Mouse (Mus musculus) liver, embryonic 14.5 days (tissue): ENCODE results near the gene Dazap1. TPM values are rescaled to one million over a fixed set of nuclear protein-coding genes. Genes with fewer than 3 reads are reported as not detected.

ENCODE experiments used
- ATAC-seq: fragments of 200-750 bp; cut with Nextera tagmentation; 2 replicates; pipeline ENCODE4 v1.8.0; 2017; ENCODE audit warnings: moderate number of reproducible peaks, mild to moderate bottlenecking, moderate library complexity; ENCODE audit not compliant: insufficient read depth
- DNase-seq, 3 experiments: peaks; one replicate each; pipeline ENCODE4 v3.0.0-alpha.2; 2012 to 2013; ENCODE audit warnings: low read depth in 3 of 3, low spot score in 3 of 3
- H3K27ac ChIP-seq: fragments of 300-500 bp; sonication (generic); 2 replicates; pipeline ENCODE4 v1.5.1; 2014; ENCODE audit warnings: moderate library complexity, mild to moderate bottlenecking, control low read depth, inconsistent platforms
- H3K27me3 ChIP-seq: fragments of 300-500 bp; sonication (generic); 2 replicates; pipeline ENCODE4 v1.6.1; 2014; ENCODE audit warnings: mild to moderate bottlenecking, low read length, moderate library complexity; ENCODE audit not compliant: control insufficient read depth, insufficient read depth
- H3K36me3 ChIP-seq: fragments of 300-500 bp; sonication (generic); replicated peaks from 2 replicates; pipeline ENCODE4 v1.6.1; 2014; ENCODE audit warnings: low read depth; ENCODE audit not compliant: control insufficient read depth, insufficient read depth
- H3K4me1 ChIP-seq, 2 experiments: fragments of 200-500 bp in 1 of 2; fragments of 300-500 bp in 1 of 2; sonication (generic) in 1 of 2; replicated peaks; 2 replicates each; pipeline ENCODE4 v1.6.1; 2012 to 2014; ENCODE audit warnings: antibody characterized with exemption in 1 of 2, inconsistent platforms in 1 of 2, low read length in 1 of 2; ENCODE audit not compliant: control insufficient read depth in 2 of 2, insufficient read depth in 2 of 2
- H3K4me2 ChIP-seq: fragments of 300-500 bp; sonication (generic); 2 replicates; pipeline ENCODE4 v1.6.1; 2014; ENCODE audit warnings: low read depth, mild to moderate bottlenecking, control low read depth, moderate library complexity
- H3K4me3 ChIP-seq, 2 experiments: fragments of 200-500 bp in 1 of 2; fragments of 300-500 bp in 1 of 2; sonication (generic) in 1 of 2; 2 replicates each; pipeline ENCODE4 v1.5.1; 2012 to 2014; ENCODE audit warnings: low read depth in 2 of 2, low read length in 2 of 2, mild to moderate bottlenecking in 2 of 2, control low read depth in 1 of 2, inconsistent platforms in 1 of 2, moderate library complexity in 1 of 2; ENCODE audit not compliant: insufficient read depth in 1 of 2
- H3K9ac ChIP-seq: fragments of 300-500 bp; sonication (generic); replicated peaks from 2 replicates; pipeline ENCODE4 v1.6.1; 2014; ENCODE audit warnings: mild to moderate bottlenecking, control low read depth, moderate library complexity
- H3K9me3 ChIP-seq: fragments of 300-500 bp; sonication (generic); 2 replicates; pipeline ENCODE4 v1.6.1; 2016; ENCODE audit warnings: low read length, mixed read lengths; ENCODE audit not compliant: control insufficient read depth
- CTCF ChIP-seq: IDR thresholded peaks from 2 replicates; pipeline ENCODE4 v1.5.1; 2016; ENCODE audit warnings: antibody characterized with exemption, low read depth, control low read depth
- EP300 ChIP-seq: IDR thresholded peaks from 2 replicates; pipeline ENCODE4 v1.6.1; 2016; ENCODE audit warnings: antibody characterized with exemption, low read depth
- WGBS: fragments of 180-500 bp; shearing (Covaris S2); extraction: QIAGEN DNeasy Blood & Tissue Kit; methylation state at CpG from one replicate; pipeline ENCODE4 v1.1.7; 2014; ENCODE audit not compliant: insufficient replicate concordance; 5-methylcytosine and 5-hydroxymethylcytosine counted together
- polyA plus RNA-seq, 2 experiments: library from polyadenylated mRNA; depleted of rRNA in 1 of 2; stranded (reverse) in 1 of 2; unstranded in 1 of 2; fragments of >200 nt; fragmentation: Nextera tagmentation in 1 of 2; extraction: Ambion mirVana in 1 of 2; gene quantifications; 2 replicates each; pipeline versions ENCODE4 v1.2.1 to v1.2.3; 2012 to 2014

Gene Dazap1
- polyA plus RNA-seq, 2 experiments: 20.4 to 75.9 TPM

DNA sequence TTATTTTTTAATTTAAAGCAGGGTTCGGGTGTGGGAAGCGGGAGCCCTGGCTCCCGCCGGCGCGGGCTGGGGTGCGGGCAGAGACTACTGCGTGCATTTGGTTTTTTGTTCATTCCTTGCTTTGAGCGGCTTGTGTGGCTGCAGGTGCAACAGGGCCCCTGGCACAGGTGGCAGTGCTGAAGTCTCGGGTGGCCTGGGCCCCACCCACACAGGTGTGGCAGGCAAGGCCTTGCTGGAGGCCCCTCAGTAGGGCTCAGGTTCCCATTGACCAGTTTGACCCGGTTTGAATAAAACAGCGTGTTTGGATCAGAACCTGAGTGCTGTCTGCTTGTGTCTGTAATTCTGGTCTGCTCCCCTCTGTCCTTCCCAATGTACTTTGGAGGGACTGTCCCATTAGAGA, 26.8 kb downstream of the Dazap1 start:
- Histone ChIP-seq H3K27ac (no peak overlapping the region), H3K27me3 (no peaks in the 10 kb centered on the region), H3K4me3 (no peak overlapping the region), H3K9ac (no peak overlapping the region), H3K36me3 (peaks cover 44% of the 10 kb centered on the region), H3K4me2 (no peak overlapping the region), H3K9me3 (no peaks in the 10 kb centered on the region), H3K4me1 (peaks cover 4% of the 10 kb centered on the region in 2 experiments)
- DNase-seq (no peak), ATAC-seq (no peak)
- TF ChIP-seq CTCF (no peak), EP300 (no peak)
- WGBS: 89% methylated on average over 12 of the region's 12 CpGs

DNA sequence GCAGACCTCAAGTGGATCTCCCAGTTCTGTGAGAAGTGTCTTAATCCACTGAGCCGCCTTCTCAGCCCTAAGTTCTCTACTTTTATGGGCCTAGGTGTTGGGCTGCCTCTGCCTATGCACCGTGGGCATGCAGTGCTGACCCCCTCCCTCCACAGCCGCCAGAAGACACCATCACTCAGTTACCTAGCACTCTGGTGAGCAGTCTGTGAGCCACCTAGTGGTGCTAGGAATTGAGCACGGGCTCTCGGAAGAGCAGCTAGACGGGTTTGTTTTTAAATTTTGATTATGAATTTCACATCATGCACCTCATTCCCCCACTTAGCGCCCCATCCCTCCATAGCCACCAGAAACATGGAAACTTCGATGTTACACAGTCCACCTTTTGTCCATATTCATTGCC, 27.4 kb downstream of the Dazap1 start:
- H3K4me1 ChIP-seq: peaks cover 6 to 7% of the 10 kb centered on the region in 2 experiments
- H3K27ac ChIP-seq: no peak overlapping the region
- H3K9ac ChIP-seq: no peak overlapping the region
- TF ChIP-seq CTCF: peak; percentile 48
- TF ChIP-seq EP300: no peak
- DNase-seq (no peak), ATAC-seq (no peak)
- no peaks in the 10 kb centered on the region for H3K9me3 ChIP-seq
- H3K36me3 ChIP-seq: peaks cover 43% of the 10 kb centered on the region
- no peaks in the 10 kb centered on the region for H3K27me3 ChIP-seq
- H3K4me2 ChIP-seq: no peak overlapping the region
- no peak overlapping the region for H3K4me3 ChIP-seq
- WGBS: 72% methylated on average over 8 of the region's 8 CpGs

GRCm38 (mm10) chr10:80292251-80293146, 31.2 kb downstream of the Dazap1 start, which contains the start of gene Rps15:
Rps15 (plus strand) TSS chr10:80292453.
- Histone ChIP-seq H3K27ac (peak within 1 kb of the TSS; percentile 79), H3K4me1 (peaks cover 9 to 19% of the 10 kb centered on the region in 2 experiments)
- WGBS: under 1% methylated on average over 72 of the region's 72 CpGs

DNA sequence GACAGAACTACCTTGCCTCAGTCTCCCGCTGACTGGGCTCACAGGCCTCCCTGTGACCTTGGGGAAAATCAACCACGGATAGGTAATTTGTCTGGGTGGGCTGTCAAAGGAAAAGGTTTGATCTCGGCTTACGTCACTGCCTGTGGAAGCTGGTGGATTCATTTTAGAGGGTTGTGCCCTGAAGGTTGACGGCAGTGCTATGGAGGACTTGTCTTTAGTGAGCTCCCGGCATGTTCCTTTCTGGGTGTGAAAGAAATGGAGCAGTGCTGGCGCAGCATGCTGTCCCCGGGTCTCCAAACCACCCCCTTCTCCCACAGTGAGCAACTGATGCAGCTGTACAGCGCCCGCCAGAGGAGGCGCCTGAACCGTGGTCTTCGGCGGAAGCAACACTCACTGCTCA, 32.0 kb downstream of the Dazap1 start:
- TF ChIP-seq CTCF (peak; percentile 30; the same call in 1 of the 2 replicates), EP300 (no peak)
- 9% methylated on average over 14 of the region's 14 CpGs for WGBS
- DNase-seq (no peak), ATAC-seq (no peak)
- peak overlapping the region; percentile 99 for H3K9ac ChIP-seq
- H3K27me3 ChIP-seq: peaks cover 15% of the 10 kb centered on the region
- peak overlapping the region; percentile 87 to 91 for H3K4me3 ChIP-seq
- peaks cover 9 to 19% of the 10 kb centered on the region in 2 experiments for H3K4me1 ChIP-seq
- no peaks in the 10 kb centered on the region for H3K9me3 ChIP-seq
- H3K27ac ChIP-seq: peak overlapping the region; percentile 79
- H3K36me3 ChIP-seq: peaks cover 16% of the 10 kb centered on the region
- peak overlapping the region; percentile 84 for H3K4me2 ChIP-seq

More at GRCm38 (mm10) chr10:80292251-80293146, 31.2 kb downstream of the Dazap1 start, which contains the start of gene Rps15:
- Histone ChIP-seq H3K4me3 (peak within 1 kb of the TSS; percentile 87 to 91), H3K9me3 (no peaks in the 10 kb centered on the region), H3K36me3 (peaks cover 21% of the 10 kb centered on the region), H3K9ac (peak within 1 kb of the TSS; percentile 99), H3K4me2 (peak within 1 kb of the TSS; percentile 84), H3K27me3 (peaks cover 7% of the 10 kb centered on the region; the same call in 1 of the 2 replicates)
- DNase-seq (peak; percentile 89 to 92 (median 91)), ATAC-seq (peak; percentile 84)
- peak; percentile 93 for TF ChIP-seq CTCF
- peak; percentile 14; the same call in 1 of the 2 replicates for TF ChIP-seq EP300

DNA sequence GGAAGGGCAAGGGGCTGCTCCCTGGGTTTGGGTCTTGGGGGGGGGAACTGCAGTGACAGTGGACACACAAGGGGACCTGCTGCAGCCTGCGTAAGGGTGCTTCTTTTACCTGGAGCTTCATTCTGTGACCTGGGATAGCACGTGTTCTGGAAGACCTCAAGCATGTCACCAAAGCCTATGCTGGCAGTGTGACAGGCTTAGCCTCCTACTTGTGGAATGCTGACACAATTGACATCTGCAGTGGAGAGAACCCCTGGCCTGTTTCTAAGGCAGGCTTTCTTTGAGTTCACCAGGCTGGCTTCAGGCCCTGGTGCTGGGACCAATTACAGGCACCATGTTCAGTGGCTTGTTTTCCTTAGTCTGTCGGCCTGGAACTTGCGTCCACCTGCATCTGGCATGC, 33.0 kb downstream of the Dazap1 start:
- Histone ChIP-seq H3K27ac (no peak overlapping the region), H3K27me3 (peaks cover 25% of the 10 kb centered on the region), H3K4me1 (peaks cover 9 to 19% of the 10 kb centered on the region in 2 experiments), H3K4me2 (no peak overlapping the region), H3K9ac (no peak overlapping the region), H3K9me3 (no peaks in the 10 kb centered on the region), H3K36me3 (peaks cover 16% of the 10 kb centered on the region), H3K4me3 (no peak overlapping the region)
- TF ChIP-seq EP300 (no peak), CTCF (no peak)
- ATAC-seq (no peak), DNase-seq (no peak)
- 84% methylated on average over 4 of the region's 4 CpGs for WGBS
